Mouse (Mus musculus): ENCODE data around the gene Vmn1r38. TPM values are rescaled to one million over a fixed set of nuclear protein-coding genes. Genes with fewer than 3 reads are reported as not detected.
"Not testable (repeated sequence)": the region's sequence is repeated elsewhere in the genome, so short reads cannot be mapped to it uniquely, and the experiment has no call there.

Vmn1r38 gene
- polyA plus RNA-seq (2015; fragmentation: Nextera tagmentation; extraction: Ambion mirVana), result not detected in 2 replicates

DNA sequence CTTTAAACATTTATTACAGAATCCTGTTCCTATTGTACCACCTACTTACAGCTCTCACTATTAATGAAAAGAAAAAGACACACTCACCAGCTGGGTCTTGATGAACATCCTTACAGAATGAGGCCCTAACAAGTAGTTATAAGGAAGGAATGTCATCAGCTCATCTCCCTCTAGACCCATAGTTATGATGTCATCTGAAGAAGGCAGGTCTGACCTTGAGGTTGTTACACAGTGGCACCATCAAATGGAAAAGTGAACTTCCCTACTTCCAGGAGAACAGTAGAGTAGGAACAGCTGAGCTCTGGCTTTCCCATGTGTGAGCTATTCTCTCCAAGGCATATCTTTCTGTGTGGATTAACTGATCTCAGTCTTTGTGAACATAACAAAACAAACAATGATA, at the start of gene Vmn1r38:
Gene Vmn1r38 (minus strand): TSS at position 101 of the 400 bp plus-strand sequence.
- not testable (repeated sequence) for H3K27me3 ChIP-seq (replicated peaks); H3K9ac ChIP-seq; H3K36me3 ChIP-seq; H3K9me3 ChIP-seq; H3K4me1 ChIP-seq; H3K4me3 ChIP-seq (replicated peaks); ATAC-seq (ENCODE audit: insufficient read depth, low FRiP score, low read depth); H3K4me2 ChIP-seq; H3K27ac ChIP-seq

DNA sequence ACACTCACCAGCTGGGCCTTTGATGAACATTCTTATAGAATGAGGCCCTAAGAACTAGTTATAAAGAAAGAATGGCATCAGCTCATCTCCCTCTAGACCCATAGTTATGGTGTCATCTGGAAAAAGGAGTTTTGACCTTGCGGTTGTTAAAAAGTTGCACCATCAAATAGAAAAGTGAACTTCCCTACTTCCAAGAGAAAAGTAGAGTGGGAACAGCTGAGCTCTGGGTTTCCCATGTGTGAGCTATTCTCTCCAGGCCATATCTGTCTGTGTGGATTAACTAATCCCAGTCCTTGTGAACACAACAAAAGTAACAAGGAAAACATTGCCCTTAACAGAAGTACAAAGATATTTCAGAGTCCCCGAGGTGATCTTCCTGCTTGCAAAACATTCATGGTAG, 28.1 kb upstream of the Vmn1r38 start, which contains the start of gene Vmn1r39:
Gene Vmn1r39 (minus strand): TSS at position 101 of the 400 bp plus-strand sequence.
- no peaks in the 10 kb centered on the region for H3K27me3 ChIP-seq (replicated peaks)
- H3K27ac ChIP-seq, result no peak within 1 kb of the TSS
- no peak within 1 kb of the TSS for H3K4me3 ChIP-seq (replicated peaks)
- no peak within 1 kb of the TSS for H3K4me2 ChIP-seq
- 91% methylated on average over 2 of the region's 2 CpGs for WGBS
- H3K36me3 ChIP-seq, result no peaks in the 10 kb centered on the region
- H3K9ac ChIP-seq, result no peak within 1 kb of the TSS
- no peak for ATAC-seq (ENCODE audit: insufficient read depth, low FRiP score, low read depth)
- H3K9me3 ChIP-seq, result no peaks in the 10 kb centered on the region
- no peaks in the 10 kb centered on the region for H3K4me1 ChIP-seq

DNA sequence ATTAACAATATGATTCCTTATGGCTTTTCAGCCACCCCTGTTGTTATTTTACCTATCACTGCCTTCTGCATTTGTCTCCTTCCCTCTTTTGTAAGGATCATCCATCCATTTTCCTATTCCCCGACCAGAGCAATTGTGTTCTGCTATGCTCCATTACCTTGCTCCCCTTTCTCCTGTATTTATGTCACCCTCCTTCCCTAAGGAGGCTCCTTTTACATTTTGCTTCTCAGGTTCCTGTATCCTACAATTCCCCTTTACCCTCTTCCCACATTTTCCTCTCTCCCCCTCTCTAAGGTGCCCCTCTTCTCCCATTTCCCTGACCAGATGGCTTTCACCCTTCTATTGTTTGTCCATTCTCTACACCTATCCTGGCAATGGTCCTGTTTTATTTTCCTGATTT, 23.9 kb upstream of the Vmn1r38 start:
- 83% methylated on average over 1 of the region's 1 CpGs for WGBS
- Histone ChIP-seq H3K27ac (no peak overlapping the region), H3K9me3 (no peaks in the 10 kb centered on the region), H3K36me3 (no peaks in the 10 kb centered on the region), H3K4me1 (no peaks in the 10 kb centered on the region), H3K27me3 (replicated peaks) (no peaks in the 10 kb centered on the region), H3K4me2 (no peak overlapping the region), H3K4me3 (replicated peaks) (no peak overlapping the region), H3K9ac (no peak overlapping the region)
- no peak for ATAC-seq (ENCODE audit: insufficient read depth, low FRiP score, low read depth)

DNA sequence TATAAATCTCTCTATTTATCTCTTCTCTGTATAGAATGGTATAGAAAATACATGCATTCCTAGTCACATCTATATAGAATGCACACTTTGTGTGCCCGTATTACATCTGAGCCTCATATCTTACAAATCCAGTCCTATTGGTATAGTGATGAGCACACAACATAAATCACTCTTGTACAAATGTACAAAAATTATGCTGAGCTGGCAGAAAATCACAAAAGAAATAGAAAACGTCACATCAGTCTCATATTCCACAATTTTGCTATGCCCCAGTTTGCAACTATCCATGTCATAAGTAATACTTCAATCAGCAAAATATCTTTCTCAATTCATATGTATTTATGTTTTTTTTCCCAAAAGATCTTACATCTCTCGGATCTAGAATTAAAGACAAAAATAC, 23.3 kb upstream of the Vmn1r38 start:
- H3K4me1 ChIP-seq, result no peaks in the 10 kb centered on the region
- ATAC-seq (ENCODE audit: insufficient read depth, low FRiP score, low read depth), result no peak
- WGBS, result 82% methylated on average over 3 of the region's 3 CpGs
- no peaks in the 10 kb centered on the region for H3K36me3 ChIP-seq
- H3K4me3 ChIP-seq (replicated peaks), result no peak overlapping the region
- H3K9me3 ChIP-seq, result no peaks in the 10 kb centered on the region
- H3K4me2 ChIP-seq, result no peak overlapping the region
- H3K27me3 ChIP-seq (replicated peaks), result no peaks in the 10 kb centered on the region
- no peak overlapping the region for H3K27ac ChIP-seq
- no peak overlapping the region for H3K9ac ChIP-seq

DNA sequence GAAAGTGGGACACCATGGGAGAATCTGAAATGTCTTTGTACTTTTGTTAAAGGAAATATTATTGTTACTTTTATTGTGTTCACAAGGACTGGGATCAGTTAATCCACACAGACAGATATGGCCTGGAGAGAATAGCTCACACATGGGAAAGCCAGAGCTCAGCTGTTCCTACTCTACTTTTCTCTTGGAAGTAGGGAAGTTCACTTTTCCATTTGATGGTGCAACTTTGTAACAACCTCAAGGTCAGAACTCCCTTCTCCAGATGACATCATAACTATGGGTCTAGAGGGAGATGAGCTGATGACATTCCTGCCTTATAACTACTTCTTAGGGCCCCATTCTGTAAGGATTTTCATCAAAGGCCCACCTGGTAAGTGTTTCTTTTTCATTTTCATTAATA, 53.3 kb downstream of the Vmn1r38 start, which contains the start of gene Vmn1r37:
Gene Vmn1r37 (plus strand): TSS at position 301 of the 400 bp plus-strand sequence.
- not testable (repeated sequence) for H3K4me2 ChIP-seq; H3K9ac ChIP-seq; H3K27ac ChIP-seq; H3K27me3 ChIP-seq (replicated peaks); H3K9me3 ChIP-seq; ATAC-seq (ENCODE audit: insufficient read depth, low FRiP score, low read depth); H3K4me3 ChIP-seq (replicated peaks); H3K36me3 ChIP-seq; H3K4me1 ChIP-seq

Other genes with a start within 250 kb of the Vmn1r38 start
- gene Mad2l1, start 247.2 kb downstream of the Vmn1r38 start, polyA plus RNA-seq (2015; fragmentation: Nextera tagmentation; extraction: Ambion mirVana), result 94.1 and 98.7 TPM in 2 replicates
- gene Vmn1r32, start 222.5 kb downstream of the Vmn1r38 start, polyA plus RNA-seq (2015; fragmentation: Nextera tagmentation; extraction: Ambion mirVana), result 0.09 and 0.10 TPM in 2 replicates
- not detected in 2 replicates for gene Vmn1r33, start 164.3 kb downstream of the Vmn1r38 start, polyA plus RNA-seq (2015; fragmentation: Nextera tagmentation; extraction: Ambion mirVana)
- not detected in 2 replicates for gene Vmn1r34, start 138.7 kb downstream of the Vmn1r38 start, polyA plus RNA-seq (2015; fragmentation: Nextera tagmentation; extraction: Ambion mirVana)
- not detected in 2 replicates for gene Vmn1r35, start 96.7 kb downstream of the Vmn1r38 start, polyA plus RNA-seq (2015; fragmentation: Nextera tagmentation; extraction: Ambion mirVana)
- gene Vmn1r36, start 63.5 kb downstream of the Vmn1r38 start, polyA plus RNA-seq (2015; fragmentation: Nextera tagmentation; extraction: Ambion mirVana), result not detected in 2 replicates
- not detected in 2 replicates for gene Vmn1r37, start 53.2 kb downstream of the Vmn1r38 start, polyA plus RNA-seq (2015; fragmentation: Nextera tagmentation; extraction: Ambion mirVana)
- not detected in 2 replicates for gene Vmn1r39, start 28.0 kb upstream of the Vmn1r38 start, polyA plus RNA-seq (2015; fragmentation: Nextera tagmentation; extraction: Ambion mirVana)
- 103 and 105 TPM in 2 replicates for gene Gng12, start 113.8 kb upstream of the Vmn1r38 start, polyA plus RNA-seq (2015; fragmentation: Nextera tagmentation; extraction: Ambion mirVana)

Measured in stomach, embryonic 15.5 days (tissue).